Comparison of ENCODE assay signal across 33 mouse cellular contexts in genomic region chr13:38664753-38665152, GRCm38 (mm10). TPM values are rescaled to one million over a fixed set of nuclear protein-coding genes. Genes with fewer than 3 reads are reported as not detected.
A peak's percentile ranks its signal among the peaks of the same experiment; 100 is the strongest.
DNase-seq lines count a peak whose midpoint lies in the region; ATAC-seq and TF ChIP-seq lines count a peak whose summit lies in the region.
"Had no signal": no experiment of that assay in that cellular context is flagged by ENCODE, and none has a peak within 500 bp of the region (broad histone marks: within the 10 kb centered on the region; RNA-seq: fewer than 3 reads in every experiment).

No protein-coding gene starts in this region.

- DNase-seq in stomach, postnatal 0 days (ENCODE audit: low spot score), result no peak
- peak; percentile 55 to 69 (median 67) for DNase-seq in liver, embryonic 14.5 days (ENCODE audit: low read depth in 3 of 3, low spot score in 3 of 3)
- DNase-seq in cerebellum, postnatal 14 days, result no peak
- DNase-seq in hindbrain, embryonic 11.5 days (ENCODE audit: low spot score), result no peak
- no peak for DNase-seq in gastrocnemius, postnatal 36 days
- DNase-seq: adrenal gland, adult 2 months; cerebellum, adult 18-20 months; cerebellum, postnatal 36 days; embryo, embryonic 11 days; forebrain, postnatal 0 days; gastrocnemius, postnatal 10 days; heart, postnatal 36 days; kidney, adult 8-10 months; kidney, postnatal 4 days; layer of hippocampus, postnatal 36 days; lung, adult 18-20 months; lung, postnatal 4 days; midbrain, embryonic 14.5 days; spleen, adult 18-20 months; thymus, adult 2 months; thymus, postnatal 36 days had no signal

- no peak overlapping the region for H3K4me3 ChIP-seq in stomach, embryonic 15.5 days (replicated peaks)
- H3K4me3 ChIP-seq in stomach, postnatal 0 days (ENCODE audit: low read depth, low read length), result no peak overlapping the region
- no peak overlapping the region for H3K4me3 ChIP-seq in liver, embryonic 14.5 days (ENCODE audit: insufficient read depth in 1 of 2, low read depth in 2 of 2, low read length in 2 of 2)
- no peak overlapping the region for H3K4me3 ChIP-seq in hindbrain, embryonic 11.5 days (ENCODE audit: low read depth, low read length)
- H3K4me3 ChIP-seq: embryonic facial prominence, embryonic 12.5 days; forebrain, embryonic 12.5 days; heart, embryonic 15.5 days; hindbrain, embryonic 13.5 days; limb, embryonic 12.5 days had no signal

- no peak overlapping the region for H3K4me2 ChIP-seq in stomach, embryonic 15.5 days
- no peak overlapping the region for H3K4me2 ChIP-seq in stomach, postnatal 0 days (replicated peaks; ENCODE audit: low read depth)
- H3K4me2 ChIP-seq in liver, embryonic 14.5 days (ENCODE audit: low read depth), result peak overlapping the region; percentile 52
- no peak overlapping the region for H3K4me2 ChIP-seq in hindbrain, embryonic 11.5 days (replicated peaks; ENCODE audit: low read depth, low read length)
- H3K4me2 ChIP-seq: embryonic facial prominence, embryonic 12.5 days; forebrain, embryonic 12.5 days; heart, embryonic 15.5 days; hindbrain, embryonic 13.5 days; limb, embryonic 12.5 days had no signal

- H3K36me3 ChIP-seq in stomach, embryonic 15.5 days, result no peaks in the 10 kb centered on the region
- H3K36me3 ChIP-seq in stomach, postnatal 0 days (ENCODE audit: control insufficient read depth, insufficient read depth, low read length), result no peaks in the 10 kb centered on the region
- no peaks in the 10 kb centered on the region for H3K36me3 ChIP-seq in liver, embryonic 14.5 days (replicated peaks; ENCODE audit: control insufficient read depth, insufficient read depth, low read depth)
- H3K36me3 ChIP-seq in hindbrain, embryonic 11.5 days (ENCODE audit: control insufficient read depth, insufficient read depth, low read length), result no peaks in the 10 kb centered on the region
- H3K36me3 ChIP-seq: embryonic facial prominence, embryonic 12.5 days; forebrain, embryonic 12.5 days; heart, embryonic 15.5 days; hindbrain, embryonic 13.5 days; limb, embryonic 12.5 days had no signal

- ATAC-seq in stomach, embryonic 15.5 days (ENCODE audit: insufficient read depth, low FRiP score, low read depth), result peak; percentile 76; the same call in 1 of the 2 replicates
- ATAC-seq in stomach, postnatal 0 days (ENCODE audit: low FRiP score, low TSS enrichment), result no peak
- ATAC-seq in erythroblast, adult 5-6 weeks (replicated peaks; ENCODE audit: low FRiP score, poor library complexity, severe bottlenecking), result peak; percentile 72
- ATAC-seq in liver, embryonic 14.5 days (ENCODE audit: insufficient read depth), result peak; percentile 94
- peak; percentile 94 for ATAC-seq in megakaryocyte-erythroid progenitor cell, adult 5-6 weeks (replicated peaks; ENCODE audit: low FRiP score, low TSS enrichment, poor library complexity, severe bottlenecking)
- ATAC-seq in hindbrain, embryonic 11.5 days (ENCODE audit: low FRiP score), result no peak
- ATAC-seq: activated CD4-positive, CD25-positive, alpha-beta regulatory T cell, adult 4 months; forebrain, postnatal 0 days; intestine, embryonic 16.5 days; lung, postnatal 0 days had no signal

- TF ChIP-seq EP300 in stomach, postnatal 0 days (optimal IDR thresholded peaks at IDR 0.05), result no peak
- peak; percentile 91 for TF ChIP-seq EP300 in liver, embryonic 14.5 days (IDR thresholded peaks at IDR 0.05; ENCODE audit: low read depth)

- no peaks in the 10 kb centered on the region for H3K27me3 ChIP-seq in stomach, embryonic 15.5 days (replicated peaks)
- no peaks in the 10 kb centered on the region for H3K27me3 ChIP-seq in stomach, postnatal 0 days (ENCODE audit: control insufficient read depth, insufficient read depth, low read length)
- H3K27me3 ChIP-seq in liver, embryonic 14.5 days (ENCODE audit: control insufficient read depth, insufficient read depth, low read length), result no peaks in the 10 kb centered on the region
- no peaks in the 10 kb centered on the region for H3K27me3 ChIP-seq in hindbrain, embryonic 11.5 days (ENCODE audit: control insufficient read depth, insufficient read depth, low read length)
- H3K27me3 ChIP-seq: embryonic facial prominence, embryonic 12.5 days; forebrain, embryonic 12.5 days; heart, embryonic 15.5 days; hindbrain, embryonic 13.5 days; limb, embryonic 12.5 days had no signal

- TF ChIP-seq CTCF in stomach, postnatal 0 days (IDR thresholded peaks at IDR 0.05; ENCODE audit: low read depth), result no peak
- no peak for TF ChIP-seq CTCF in liver, embryonic 14.5 days (IDR thresholded peaks at IDR 0.05; ENCODE audit: low read depth)

- no peak overlapping the region for H3K9ac ChIP-seq in stomach, embryonic 15.5 days
- H3K9ac ChIP-seq in stomach, postnatal 0 days (ENCODE audit: low read length), result no peak overlapping the region
- H3K9ac ChIP-seq in liver, embryonic 14.5 days (replicated peaks), result peak overlapping the region; percentile 38
- H3K9ac ChIP-seq in hindbrain, embryonic 11.5 days (ENCODE audit: low read depth, low read length), result no peak overlapping the region
- H3K9ac ChIP-seq: embryonic facial prominence, embryonic 12.5 days; forebrain, embryonic 12.5 days; forebrain, postnatal 0 days; heart, embryonic 15.5 days; hindbrain, embryonic 13.5 days; limb, embryonic 12.5 days had no signal

- intact Hi-C loops in gastrocnemius, postnatal 36 days (cut with DNase I), result no loop called here

- no peaks in the 10 kb centered on the region for H3K4me1 ChIP-seq in stomach, embryonic 15.5 days
- H3K4me1 ChIP-seq in stomach, postnatal 0 days (replicated peaks; ENCODE audit: control insufficient read depth, insufficient read depth), result no peaks in the 10 kb centered on the region
- H3K4me1 ChIP-seq in liver, embryonic 14.5 days (replicated peaks; ENCODE audit: control insufficient read depth in 2 of 2, insufficient read depth in 2 of 2, low read length in 1 of 2), result peaks cover 10 to 24% of the 10 kb centered on the region in 2 experiments
- H3K4me1 ChIP-seq in hindbrain, embryonic 11.5 days (replicated peaks; ENCODE audit: control insufficient read depth, insufficient read depth, low read length), result no peaks in the 10 kb centered on the region
- H3K4me1 ChIP-seq: embryonic facial prominence, embryonic 12.5 days; forebrain, embryonic 12.5 days; heart, embryonic 15.5 days; hindbrain, embryonic 13.5 days; limb, embryonic 12.5 days had no signal

- 47% methylated on average over 1 of the region's 1 CpGs for WGBS in stomach, embryonic 15.5 days
- 43% methylated on average over 1 of the region's 1 CpGs for WGBS in stomach, postnatal 0 days
- 19% methylated on average over 1 of the region's 1 CpGs for WGBS in liver, embryonic 14.5 days (ENCODE audit: insufficient replicate concordance)
- 72% methylated on average over 1 of the region's 1 CpGs for WGBS in hindbrain, embryonic 11.5 days

- H3K27ac ChIP-seq in stomach, embryonic 15.5 days, result no peak overlapping the region
- H3K27ac ChIP-seq in stomach, postnatal 0 days (replicated peaks), result no peak overlapping the region
- peak overlapping the region; percentile 76 for H3K27ac ChIP-seq in liver, embryonic 14.5 days
- H3K27ac ChIP-seq in hindbrain, embryonic 11.5 days (ENCODE audit: low read depth, low read length), result no peak overlapping the region
- H3K27ac ChIP-seq: embryonic facial prominence, embryonic 12.5 days; forebrain, embryonic 12.5 days; heart, embryonic 15.5 days; hindbrain, embryonic 13.5 days; kidney, postnatal 0 days; limb, embryonic 12.5 days had no signal

- H3K9me3 ChIP-seq in stomach, embryonic 15.5 days, result no peaks in the 10 kb centered on the region
- no peaks in the 10 kb centered on the region for H3K9me3 ChIP-seq in stomach, postnatal 0 days (ENCODE audit: control insufficient read depth, low read length)
- no peaks in the 10 kb centered on the region; the same call in 1 of the 2 replicates for H3K9me3 ChIP-seq in liver, embryonic 14.5 days (ENCODE audit: control insufficient read depth, low read length)
- H3K9me3 ChIP-seq in hindbrain, embryonic 11.5 days (ENCODE audit: control insufficient read depth, low read length), result no peaks in the 10 kb centered on the region
- H3K9me3 ChIP-seq: embryonic facial prominence, embryonic 12.5 days; forebrain, embryonic 12.5 days; heart, embryonic 15.5 days; limb, embryonic 12.5 days had no signal

RNA-seq across cellular contexts. Expression of gene Eef1e1, which starts 5.9 kb away (rescaled TPM):
- polyA plus RNA-seq in stomach, embryonic 15.5 days (2015; fragmentation: Nextera tagmentation; extraction: Ambion mirVana), result 41.9 and 45.7 TPM in 2 replicates
- 24.5 and 25.6 TPM in 2 replicates for polyA plus RNA-seq in stomach, postnatal 0 days (2015; fragmentation: Nextera tagmentation; extraction: Ambion mirVana)
- total RNA-seq in erythroblast, adult 5-6 weeks (2015; ENCODE audit: low replicate concordance), result 1.9 and 16.1 TPM in 2 replicates
- total RNA-seq in erythroblast, adult 5-6 weeks (2017; ENCODE audit: low replicate concordance), result 3.8 and 5.3 TPM in 2 replicates
- 14.2 and 20.3 TPM in 2 replicates for polyA plus RNA-seq in liver, embryonic 14.5 days (2012; rRNA removed)
- polyA plus RNA-seq in liver, embryonic 14.5 days (2014; fragmentation: Nextera tagmentation; extraction: Ambion mirVana), result 51.8 and 52.1 TPM in 2 replicates
- 80.8 and 96.0 TPM in 2 replicates for total RNA-seq in megakaryocyte-erythroid progenitor cell, adult 5-6 weeks (2014; fragmentation: Nextera tagmentation)
- 132 TPM in 2 replicates for total RNA-seq in megakaryocyte-erythroid progenitor cell, adult 5-6 weeks (2017)
- 69.3 and 69.9 TPM in 2 replicates for polyA plus RNA-seq in hindbrain, embryonic 11.5 days (2014; fragmentation: Nextera tagmentation; extraction: Ambion mirVana)
- total RNA-seq in gastrocnemius, postnatal 36 days (2021), result 10 to 100 TPM; 11.8 to 13.3 TPM

RNA-seq across cellular contexts. Expression of gene Bloc1s5, which starts 29.8 kb away (rescaled TPM):
- polyA plus RNA-seq in stomach, embryonic 15.5 days (2015; fragmentation: Nextera tagmentation; extraction: Ambion mirVana), result 15.5 and 17.2 TPM in 2 replicates
- polyA plus RNA-seq in stomach, postnatal 0 days (2015; fragmentation: Nextera tagmentation; extraction: Ambion mirVana), result 12.2 and 12.5 TPM in 2 replicates
- 0.38 and 1.3 TPM in 2 replicates for total RNA-seq in erythroblast, adult 5-6 weeks (2015; ENCODE audit: low replicate concordance)
- 3.2 and 11.2 TPM in 2 replicates for total RNA-seq in erythroblast, adult 5-6 weeks (2017; ENCODE audit: low replicate concordance)
- polyA plus RNA-seq in liver, embryonic 14.5 days (2012; rRNA removed), result 2.2 and 3.6 TPM in 2 replicates
- 10.4 and 12.2 TPM in 2 replicates for polyA plus RNA-seq in liver, embryonic 14.5 days (2014; fragmentation: Nextera tagmentation; extraction: Ambion mirVana)
- 13.1 and 18.0 TPM in 2 replicates for total RNA-seq in megakaryocyte-erythroid progenitor cell, adult 5-6 weeks (2014; fragmentation: Nextera tagmentation)
- 13.7 and 15.9 TPM in 2 replicates for total RNA-seq in megakaryocyte-erythroid progenitor cell, adult 5-6 weeks (2017)
- polyA plus RNA-seq in hindbrain, embryonic 11.5 days (2014; fragmentation: Nextera tagmentation; extraction: Ambion mirVana), result 24.1 and 28.1 TPM in 2 replicates
- total RNA-seq in gastrocnemius, postnatal 36 days (2021), result 1 to 10 TPM; 6.6 TPM

Comparison
In these comparisons a context has a peak if more than half of its experiments do, and no peak if none do; other contexts are left out.
1. ATAC-seq: peak in stomach, embryonic 15.5 days (single experiment), erythroblast, adult 5-6 weeks (single experiment), liver, embryonic 14.5 days (single experiment) and megakaryocyte-erythroid progenitor cell, adult 5-6 weeks (single experiment); none in stomach, postnatal 0 days (single experiment) and hindbrain, embryonic 11.5 days (single experiment).
2. DNase-seq: peak in liver, embryonic 14.5 days (3 of 3); none in stomach, postnatal 0 days (single experiment), cerebellum, postnatal 14 days (0 of 2), hindbrain, embryonic 11.5 days (single experiment) and gastrocnemius, postnatal 36 days (0 of 2).